8 mouse cellular contexts compared by ENCODE assay signal in genomic region chr4:85096682-85097081, GRCm38 (mm10).
DNase-seq lines count a peak whose midpoint lies in the region; ATAC-seq and TF ChIP-seq lines count a peak whose summit lies in the region.

No protein-coding gene starts in this region.

- TF ChIP-seq POLR2A in kidney, adult 2 months (IDR thresholded peaks at IDR 0.05; ENCODE audit: low read depth, low read length): no peak

- H3K27ac ChIP-seq in kidney, adult 2 months (ENCODE audit: insufficient read depth, low read depth, low read length): no peak overlapping the region
- no peak overlapping the region for H3K27ac ChIP-seq in midbrain, embryonic 13.5 days

- peak; percentile 94 for TF ChIP-seq CTCF in kidney, adult 2 months (conservative IDR thresholded peaks at IDR 0.05; ENCODE audit: insufficient read depth, insufficient read length, low read depth, low read length)

- no peaks in the 10 kb centered on the region for H3K4me1 ChIP-seq in kidney, adult 2 months (ENCODE audit: control insufficient read depth, insufficient read depth, low read length)
- H3K4me1 ChIP-seq in midbrain, embryonic 13.5 days (replicated peaks): no peaks in the 10 kb centered on the region

- WGBS in kidney, adult 2 months: 16% methylated on average over 7 of the region's 7 CpGs
- 13% methylated on average over 7 of the region's 7 CpGs for WGBS in midbrain, embryonic 13.5 days

- H3K36me3 ChIP-seq in kidney, adult 2 months (ENCODE audit: control insufficient read depth, insufficient read depth, low read length): no peaks in the 10 kb centered on the region
- H3K36me3 ChIP-seq in midbrain, embryonic 13.5 days: no peaks in the 10 kb centered on the region

- intact Hi-C loops in heart, postnatal 10 days (cut with DNase I): loop anchor here (1.0 to 10.0 kb wide), 4 partner anchors 220 to 1299 kb away; no protein-coding TSS in a partner anchor

- no peak overlapping the region for H3K9ac ChIP-seq in midbrain, embryonic 13.5 days (replicated peaks)

- H3K4me2 ChIP-seq in midbrain, embryonic 13.5 days (replicated peaks): no peak overlapping the region

- no peaks in the 10 kb centered on the region for H3K9me3 ChIP-seq in midbrain, embryonic 13.5 days

- ATAC-seq in activated CD4-positive, CD25-positive, alpha-beta regulatory T cell, adult 4 months: peak; percentile 65
- peak; percentile 90 for ATAC-seq in common myeloid progenitor, adult 5-6 weeks (replicated peaks; ENCODE audit: low read depth, poor library complexity, severe bottlenecking)
- ATAC-seq in midbrain, embryonic 13.5 days: peak; percentile 83

- H3K27me3 ChIP-seq in kidney, adult 2 months (replicated peaks; ENCODE audit: control insufficient read depth, insufficient read depth, low read length): no peaks in the 10 kb centered on the region
- H3K27me3 ChIP-seq in midbrain, embryonic 13.5 days: no peaks in the 10 kb centered on the region

- no peak overlapping the region for H3K4me3 ChIP-seq in kidney, adult 2 months (ENCODE audit: insufficient read depth, low read depth, low read length)
- H3K4me3 ChIP-seq in midbrain, embryonic 13.5 days (replicated peaks): no peak overlapping the region

- DNase-seq in kidney, adult 2 months: peak; percentile 32
- no peak for DNase-seq in kidney, adult 11 months
- DNase-seq in heart, postnatal 10 days: peak; percentile 39 to 69
- DNase-seq in layer of hippocampus, postnatal 10 days (ENCODE audit: low spot score in 2 of 2): peak; percentile 60 to 70
- peak; percentile 4 for DNase-seq in telencephalon, adult 2 months (ENCODE audit: low read depth, low spot score)
